Mouse (Mus musculus) heart, postnatal 14 days (tissue): Measurements from ENCODE around the gene Prr11. TPM values are rescaled to one million over a fixed set of nuclear protein-coding genes. Genes with fewer than 3 reads are reported as not detected.
A peak's percentile ranks its signal among the peaks of the same experiment; 100 is the strongest.

ENCODE experiments used
- DNase-seq, 2 experiments: peaks; one replicate each; pipeline ENCODE4 v3.0.0; 2021 to 2022
- intact Hi-C: fragments of 180-260 bp; cut with DNase I; formaldehyde crosslinking; loops from one replicate; pipeline ENCODE4 v1.15.1; 2025
- long read RNA-seq, 2 experiments: library from polyadenylated mRNA; stranded (forward); transcript quantifications; one replicate each; pipeline ENCODE4 v2.0.0; 2021
- total RNA-seq, 2 experiments: library from RNA; stranded (reverse); gene quantifications; 2 replicates each; pipeline ENCODE4 v1.2.3; 2021

The Prr11 gene
- total RNA-seq, result 1 to 10 TPM; 1.7 to 2.4 TPM
- long read RNA-seq, experiment 1, result 0 reads
- long read RNA-seq, experiment 2, result 0 reads

- intact Hi-C loops, result no loop called here
Measured at GRCm38 (mm10) chr11:87108409-87108754, at the start of gene Prr11. Gene Prr11, minus strand, starts transcription at chr11:87108708.

GRCm38 (mm10) chr11:87158012-87158411 lies 49.5 kb upstream of the Prr11 start:
- intact Hi-C loops, result no loop called here
- no peak for DNase-seq

More at GRCm38 (mm10) chr11:87108409-87108754, at the start of gene Prr11:
- DNase-seq, result no peak

- no peak for DNase-seq
Measured at GRCm38 (mm10) chr11:87136233-87136632, 27.7 kb upstream of the Prr11 start.

GRCm38 (mm10) chr11:87126824-87127816 lies 18.6 kb upstream of the Prr11 start, which contains the start of gene Trim37:
Gene Trim37, plus strand, starts transcription at chr11:87127077.
- intact Hi-C loops, result no loop called here

More at GRCm38 (mm10) chr11:87136233-87136632, 27.7 kb upstream of the Prr11 start:
- intact Hi-C loops, result no loop called here

DNA sequence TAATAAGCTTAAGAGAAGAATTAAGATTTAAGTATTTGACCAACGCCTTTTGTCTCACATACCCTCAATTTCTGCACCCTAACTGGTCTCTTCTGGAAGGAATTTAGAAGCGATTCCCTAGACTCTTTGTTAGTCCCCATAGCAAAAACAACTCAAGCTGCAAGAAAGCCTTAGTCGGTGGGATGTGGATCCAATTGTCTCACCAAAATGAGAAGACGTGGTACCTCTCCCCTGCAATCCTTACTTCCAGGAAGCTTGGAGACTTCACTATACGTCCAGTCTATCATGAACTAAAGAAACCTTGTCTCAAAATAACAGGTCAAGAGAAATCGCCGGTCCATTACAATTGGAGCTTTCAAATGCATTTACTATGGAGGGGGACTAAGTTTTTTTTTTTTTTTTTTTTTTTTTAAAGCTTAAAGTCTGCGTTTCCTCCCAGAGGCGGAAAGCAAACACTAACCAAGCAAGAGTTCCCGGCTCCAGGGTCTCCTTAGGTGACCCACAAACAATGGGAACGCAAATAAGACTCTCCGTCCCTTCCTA lies 17.8 kb upstream of the Prr11 start:
- no peak for DNase-seq
- intact Hi-C loops, result no loop called here

More at GRCm38 (mm10) chr11:87126824-87127816, 18.6 kb upstream of the Prr11 start, which contains the start of gene Trim37:
- peak; percentile 87 to 89 for DNase-seq

GRCm38 (mm10) chr11:87125562-87125961 lies 17.1 kb upstream of the Prr11 start:
- intact Hi-C loops, result no loop called here

GRCm38 (mm10) chr11:87121864-87122263 lies 13.4 kb upstream of the Prr11 start:
- DNase-seq, result no peak

More at GRCm38 (mm10) chr11:87125562-87125961, 17.1 kb upstream of the Prr11 start:
- no peak for DNase-seq

DNA sequence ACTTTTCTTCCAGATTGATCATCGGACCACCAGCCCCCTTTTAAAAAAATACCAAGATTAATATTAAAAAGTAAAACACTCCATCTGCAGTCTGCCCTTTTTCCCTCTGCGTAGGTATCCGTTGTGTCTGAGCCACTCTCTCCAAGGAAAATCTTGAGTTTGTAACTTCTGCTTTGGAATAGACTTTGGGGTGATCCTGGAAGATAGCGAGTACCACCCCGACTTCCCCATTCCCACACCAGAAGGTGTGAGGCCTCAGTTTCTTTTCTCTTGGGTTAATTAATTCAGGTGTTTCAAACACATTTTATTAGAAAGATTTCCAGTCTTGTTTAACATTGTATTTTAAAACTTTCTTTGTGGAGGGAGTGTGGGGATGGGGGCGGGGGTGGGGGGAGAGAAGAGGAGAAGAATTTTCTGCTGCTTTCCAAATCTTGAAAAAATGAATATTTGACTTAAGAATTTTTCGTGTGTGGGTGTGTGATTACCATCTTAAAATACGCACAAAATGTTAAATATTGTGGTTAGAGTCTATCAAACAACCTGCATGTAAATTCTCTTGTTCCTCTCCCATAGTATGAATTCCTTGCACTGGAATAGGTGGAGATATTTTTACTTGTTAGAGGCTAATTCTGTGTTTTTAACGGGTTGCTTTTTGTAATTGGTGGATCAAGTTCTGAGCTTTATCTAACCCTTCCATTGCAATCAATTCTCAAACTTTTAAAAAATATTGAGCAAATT lies 1.8 kb upstream of the Prr11 start:
- DNase-seq, result no peak
- intact Hi-C loops, result no loop called here

More at GRCm38 (mm10) chr11:87121864-87122263, 13.4 kb upstream of the Prr11 start:
- intact Hi-C loops, result no loop called here

- peak; percentile 24 to 33 for DNase-seq
- intact Hi-C loops, result no loop called here
Measured at GRCm38 (mm10) chr11:87109519-87110171, 1.1 kb upstream of the Prr11 start.

DNA sequence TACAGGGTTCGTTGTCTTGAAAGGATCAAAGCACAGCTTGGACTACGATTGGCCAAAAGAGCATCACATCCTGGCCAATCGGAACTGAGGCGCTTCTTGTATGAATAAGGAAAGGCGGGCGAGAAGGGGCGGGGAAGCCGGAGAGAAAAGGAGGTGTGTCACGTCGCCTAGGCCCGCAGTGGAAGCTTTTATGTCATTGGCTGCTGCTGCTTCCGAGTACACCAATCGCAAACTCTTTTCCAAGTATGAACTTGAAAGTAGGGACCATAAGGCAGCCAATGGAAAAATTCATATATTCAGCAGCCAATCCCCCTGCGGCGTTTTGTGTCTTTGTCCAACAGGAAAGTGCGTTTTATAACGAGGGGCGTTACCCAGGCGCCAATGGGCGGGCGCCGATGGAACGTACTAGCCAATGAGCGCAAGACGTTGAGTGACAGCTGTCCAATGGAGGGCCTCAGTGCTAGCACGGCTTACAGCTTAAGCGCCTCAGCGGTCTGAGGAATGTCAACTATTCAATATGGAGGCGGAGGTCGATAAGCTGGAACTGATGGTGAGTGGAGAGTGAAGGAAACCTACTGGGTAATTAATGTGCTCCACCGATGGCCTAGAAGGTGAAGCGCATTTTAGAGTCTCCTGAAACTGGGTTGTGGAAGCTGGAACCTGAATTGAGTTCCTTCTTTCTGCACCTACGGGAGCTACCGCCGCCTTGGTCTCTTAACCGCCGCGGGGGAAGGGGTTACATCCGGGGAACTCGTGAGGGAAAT lies 429 bp upstream of the Prr11 start, which contains the start of gene Ska2:
Ska2 (plus strand) TSS at position 480 of the 764 bp plus-strand sequence.
- intact Hi-C loops, result no loop called here

GRCm38 (mm10) chr11:87087142-87087541 lies 21.4 kb downstream of the Prr11 start:
- intact Hi-C loops, result no loop called here
- DNase-seq, result no peak

More for the DNA sequence above, 429 bp upstream of the Prr11 start, which contains the start of gene Ska2:
- DNase-seq, result peak; percentile 93 to 95

DNA sequence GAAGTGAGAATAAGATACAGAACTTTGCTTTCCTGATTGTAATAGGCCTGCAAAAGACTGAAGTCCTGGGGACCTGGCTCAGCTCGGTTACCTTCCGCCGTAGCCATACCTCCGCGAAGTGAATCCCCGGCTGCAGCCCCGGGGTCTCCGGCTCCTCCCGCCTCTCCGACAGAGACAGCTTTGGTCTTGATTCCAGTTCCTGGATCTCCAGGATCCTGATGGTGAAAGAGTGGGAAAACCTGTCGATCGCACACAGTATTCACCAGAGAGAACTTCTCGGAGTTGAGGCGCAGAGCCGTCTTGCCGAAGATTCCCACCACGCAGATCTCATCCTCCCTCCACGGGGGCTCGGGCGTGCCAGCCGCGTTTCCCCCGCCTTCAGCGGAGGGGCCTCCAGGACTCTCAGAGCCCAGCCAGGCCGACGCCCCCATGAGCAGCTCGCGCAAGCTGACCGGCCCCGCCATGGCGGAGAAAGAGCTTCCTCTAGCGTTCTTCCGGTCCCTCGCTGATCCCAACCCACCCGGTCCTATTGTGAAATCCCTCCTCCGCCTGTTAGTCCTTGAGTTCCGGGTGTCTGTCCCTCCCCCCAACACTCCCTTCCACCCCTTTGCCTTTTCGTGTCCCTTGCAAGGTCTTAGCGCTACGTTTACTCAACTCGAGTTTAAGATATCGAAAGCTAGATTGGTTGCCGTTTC lies 22.1 kb downstream of the Prr11 start, which contains the start of gene Smg8:
Smg8 (minus strand) TSS at position 485 of the 695 bp plus-strand sequence.
- intact Hi-C loops, result no loop called here
- DNase-seq, result peak; percentile 80 to 85

- intact Hi-C loops, result no loop called here
Measured at GRCm38 (mm10) chr11:87085461-87085860, 23.0 kb downstream of the Prr11 start.

GRCm38 (mm10) chr11:87083712-87084111 lies 24.8 kb downstream of the Prr11 start:
- intact Hi-C loops, result no loop called here
- no peak for DNase-seq

More at GRCm38 (mm10) chr11:87085461-87085860, 23.0 kb downstream of the Prr11 start:
- no peak for DNase-seq

DNA sequence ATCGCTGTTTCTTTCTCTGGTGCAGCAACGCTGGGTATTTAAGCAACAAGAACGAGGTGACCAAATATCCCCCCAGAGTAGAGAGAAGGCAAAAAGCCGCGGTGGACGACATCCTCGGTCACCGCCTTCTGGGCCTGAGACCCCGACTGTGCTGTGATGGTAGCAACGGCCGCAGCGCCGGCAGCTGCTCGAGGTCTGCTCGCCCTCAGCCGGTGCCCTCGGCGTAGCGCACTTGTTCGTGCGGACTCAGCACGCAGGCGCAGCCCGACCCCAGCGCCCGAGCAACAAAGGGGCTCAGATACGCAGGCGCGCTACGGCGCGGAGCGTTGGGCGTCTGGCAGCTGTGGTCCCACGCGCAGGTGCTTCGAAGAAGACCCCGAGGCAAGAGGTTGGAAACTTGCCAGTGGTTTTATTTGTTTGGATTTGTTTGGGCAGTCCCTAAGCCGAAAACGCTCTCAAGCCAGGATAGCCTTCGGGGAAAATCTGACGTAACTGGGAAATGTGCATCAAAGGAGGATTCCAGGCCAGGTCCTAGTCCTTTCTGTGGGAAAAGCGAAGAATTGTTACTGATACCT lies 34.6 kb downstream of the Prr11 start, which contains the start of gene Gdpd1:
Gdpd1 (minus strand) TSS at position 197 of the 575 bp plus-strand sequence.
- DNase-seq, result peak; percentile 89
- intact Hi-C loops, result no loop called here

GRCm38 (mm10) chr11:87073343-87073865 lies 35.1 kb downstream of the Prr11 start:
- DNase-seq, result peak; percentile 62 to 73
- intact Hi-C loops, result no loop called here

DNA sequence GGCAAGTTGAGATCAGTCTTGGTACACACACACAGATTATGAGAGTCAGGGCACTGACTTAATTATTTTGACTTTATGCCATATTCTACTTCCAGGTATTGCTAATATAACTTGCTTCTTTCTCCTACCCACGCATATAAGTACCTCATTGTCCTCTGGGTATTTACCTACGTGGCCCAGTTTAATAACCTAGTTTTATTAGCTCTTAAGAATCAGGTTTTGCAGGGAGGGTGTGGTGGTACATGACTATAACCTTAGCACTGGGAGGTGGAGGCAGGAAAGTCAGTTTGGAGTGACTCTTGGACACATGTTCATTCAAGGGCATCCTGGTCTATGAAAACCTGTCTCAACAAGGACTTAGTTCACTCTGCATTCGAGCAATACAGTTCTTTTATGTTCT lies 46.4 kb downstream of the Prr11 start:
- intact Hi-C loops, result no loop called here
- DNase-seq, result no peak

GRCm38 (mm10) chr11:87060410-87060809 lies 48.1 kb downstream of the Prr11 start:
- intact Hi-C loops, result no loop called here
- no peak for DNase-seq
